Mouse (Mus musculus): ENCODE measurements at regions not wholly inside any gene's neighbourhood (a gene's known extent, or its start where the extent isn't known, plus 50 kb on each side); places are given as distances from the start of the nearest gene placed in this dataset.

DNA sequence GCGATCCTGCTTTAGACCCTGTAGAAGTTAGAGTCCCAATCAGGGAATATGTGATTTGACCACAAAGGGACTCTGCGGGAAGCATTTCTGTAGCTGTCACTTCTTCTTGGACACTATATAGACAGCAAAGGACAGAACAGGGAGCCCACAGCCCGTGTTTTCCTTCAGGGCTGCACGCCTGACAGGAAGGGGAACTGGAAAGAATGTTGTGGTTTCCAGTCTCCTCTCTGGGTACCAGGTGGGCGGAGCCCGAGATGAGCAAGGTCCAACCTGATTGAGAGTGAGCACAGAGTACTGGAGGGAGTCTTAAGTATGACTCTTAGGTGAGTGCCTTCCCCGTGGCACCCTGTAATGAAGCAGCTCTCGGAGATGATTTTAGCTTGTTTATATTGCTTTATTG is 346.8 kb upstream of the Gm10131 start:
- no peak for TF ChIP-seq POLR2A (IDR thresholded peaks at IDR 0.05; ENCODE audit: extremely low read depth, insufficient read depth, low read length)
- TF ChIP-seq CTCF (IDR thresholded peaks at IDR 0.05; ENCODE audit: low read depth, low read length): no peak
